Mouse (Mus musculus): ENCODE results near the gene Adcyap1r1.

Gene Adcyap1r1

DNA sequence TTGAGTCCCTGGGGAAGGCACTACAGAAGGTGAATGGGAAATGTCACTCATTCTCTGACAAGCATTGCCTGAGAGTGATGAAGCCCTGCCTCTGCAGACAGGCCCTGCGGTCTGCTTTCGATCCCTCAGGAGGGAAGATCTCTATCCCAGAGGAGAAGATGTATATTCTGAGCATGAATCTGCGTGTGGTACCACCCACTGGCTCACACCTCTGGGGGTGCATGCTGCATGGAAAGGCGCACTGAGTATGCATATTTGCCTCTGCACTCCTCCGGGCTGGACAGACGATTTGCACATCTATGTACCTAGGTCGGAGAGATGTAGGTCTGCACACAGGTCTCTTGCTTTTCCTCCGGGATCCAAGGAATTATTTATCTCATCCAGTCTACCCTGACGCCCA lies 3.6 kb upstream of the Adcyap1r1 start:
- DNase-seq (ENCODE audit: extremely low read depth, low read depth, low spot score), result no peak

GRCm38 (mm10) chr6:55448976-55449678 lies 2.7 kb upstream of the Adcyap1r1 start:
- no peak for DNase-seq (ENCODE audit: extremely low read depth, low read depth, low spot score)

DNA sequence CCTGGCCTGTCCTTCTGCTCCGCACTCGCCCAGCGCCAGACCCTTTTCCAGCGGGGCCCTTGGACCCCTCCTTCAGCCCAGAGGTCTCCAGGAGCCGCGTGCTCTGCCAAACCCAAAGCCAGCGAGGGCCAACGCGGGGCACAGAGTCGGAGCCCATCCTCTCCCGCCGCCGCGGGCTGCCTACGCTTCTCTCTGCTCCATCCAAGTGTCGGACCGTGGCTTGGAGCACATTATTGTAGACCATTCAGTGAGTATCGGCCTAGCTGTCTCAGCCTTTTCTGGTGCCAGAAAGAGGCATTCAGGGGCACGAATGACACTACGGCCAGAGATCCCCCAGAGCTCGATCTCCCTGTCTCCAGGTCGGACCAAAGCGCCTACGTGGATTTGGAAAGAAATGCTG lies 603 bp downstream of the Adcyap1r1 start:
- DNase-seq (ENCODE audit: extremely low read depth, low read depth, low spot score), result no peak

GRCm38 (mm10) chr6:55453548-55453947 lies 1.8 kb downstream of the Adcyap1r1 start:
- DNase-seq (ENCODE audit: extremely low read depth, low read depth, low spot score), result no peak

- DNase-seq (ENCODE audit: extremely low read depth, low read depth, low spot score), result no peak
Observed at GRCm38 (mm10) chr6:55455641-55456040, 3.9 kb downstream of the Adcyap1r1 start.

GRCm38 (mm10) chr6:55457727-55458126 lies 5.9 kb downstream of the Adcyap1r1 start:
- DNase-seq (ENCODE audit: extremely low read depth, low read depth, low spot score), result no peak

DNA sequence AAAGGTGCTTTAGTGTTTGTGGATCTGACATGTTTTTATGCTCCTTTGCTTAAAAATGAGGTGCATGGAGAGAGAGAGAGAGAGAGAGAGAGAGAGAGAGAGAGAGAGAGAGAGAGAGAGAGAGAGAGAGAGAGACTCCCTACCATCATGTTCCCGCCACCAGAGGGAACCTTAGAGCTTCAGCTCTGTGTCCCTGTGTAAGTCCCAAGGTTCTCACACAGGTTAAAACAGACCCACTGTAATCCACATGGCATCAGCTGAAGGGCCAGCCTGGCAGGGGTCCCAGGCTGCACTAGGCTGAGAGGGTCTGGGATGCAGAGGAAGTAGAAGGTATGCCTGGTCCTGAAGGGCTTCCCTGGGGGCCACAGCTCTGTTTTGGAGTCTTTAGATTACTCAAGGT lies 6.4 kb downstream of the Adcyap1r1 start:
- DNase-seq (ENCODE audit: extremely low read depth, low read depth, low spot score), result no peak

DNA sequence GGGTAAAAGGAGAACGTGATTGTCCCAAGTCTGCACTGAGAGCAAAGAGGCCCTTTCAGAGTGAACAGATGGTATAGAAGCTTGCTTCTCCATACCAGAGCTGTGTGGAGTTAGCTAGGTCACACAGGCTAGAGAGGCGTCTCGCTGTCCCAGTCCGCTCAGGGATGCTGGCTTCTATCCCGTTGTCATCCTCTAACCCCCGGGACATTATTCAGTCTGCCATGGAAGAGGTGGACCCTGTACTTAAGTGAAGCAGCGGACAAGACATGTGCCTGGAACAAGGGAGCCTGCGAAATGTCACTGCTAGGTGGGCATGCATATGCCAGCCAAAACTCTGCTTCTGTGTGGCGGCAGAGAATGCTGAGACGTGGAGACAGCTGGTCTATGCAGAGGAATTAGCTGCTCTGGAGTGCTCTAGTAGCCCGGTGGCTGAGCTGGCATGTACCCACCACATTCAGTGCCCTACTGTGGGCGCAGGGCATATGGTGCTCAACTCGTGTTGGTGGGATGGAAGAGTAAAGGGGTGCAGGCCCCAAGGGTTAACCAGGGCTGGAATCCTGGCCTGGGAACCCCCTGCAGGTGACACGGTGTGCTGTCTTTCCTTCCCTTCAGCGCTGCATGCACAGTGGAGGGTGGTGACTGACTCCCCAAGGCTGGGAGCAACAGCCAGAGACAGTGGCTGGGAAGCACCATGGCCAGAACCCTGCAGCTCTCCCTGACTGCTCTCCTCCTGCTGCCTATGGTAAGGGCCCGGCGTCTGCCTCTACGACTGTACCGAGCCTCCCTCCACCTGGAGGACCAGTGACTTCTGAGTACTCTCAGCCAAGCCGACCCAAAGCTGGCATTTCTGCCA lies 8.0 kb downstream of the Adcyap1r1 start:
- no peak for DNase-seq (ENCODE audit: extremely low read depth, low read depth, low spot score)

DNA sequence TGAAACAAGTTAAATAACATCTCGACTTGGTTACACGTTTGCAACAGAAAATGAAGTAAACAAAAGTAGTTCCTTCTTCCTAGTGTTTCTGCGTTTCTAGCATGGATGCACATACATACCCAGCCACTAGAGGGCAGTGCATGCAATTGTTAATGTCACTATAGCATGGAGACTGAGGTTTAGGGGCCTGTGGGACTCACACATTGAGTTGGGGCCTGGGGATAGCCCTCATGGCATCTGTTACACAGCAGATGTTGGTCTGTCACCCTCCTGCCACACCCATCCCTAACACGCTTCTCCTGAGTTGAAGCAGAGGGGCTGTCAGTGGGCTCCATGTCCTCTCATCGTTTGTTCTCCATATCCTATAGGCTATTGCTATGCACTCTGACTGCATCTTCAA lies 9.4 kb downstream of the Adcyap1r1 start:
- DNase-seq (ENCODE audit: extremely low read depth, low read depth, low spot score), result no peak

DNA sequence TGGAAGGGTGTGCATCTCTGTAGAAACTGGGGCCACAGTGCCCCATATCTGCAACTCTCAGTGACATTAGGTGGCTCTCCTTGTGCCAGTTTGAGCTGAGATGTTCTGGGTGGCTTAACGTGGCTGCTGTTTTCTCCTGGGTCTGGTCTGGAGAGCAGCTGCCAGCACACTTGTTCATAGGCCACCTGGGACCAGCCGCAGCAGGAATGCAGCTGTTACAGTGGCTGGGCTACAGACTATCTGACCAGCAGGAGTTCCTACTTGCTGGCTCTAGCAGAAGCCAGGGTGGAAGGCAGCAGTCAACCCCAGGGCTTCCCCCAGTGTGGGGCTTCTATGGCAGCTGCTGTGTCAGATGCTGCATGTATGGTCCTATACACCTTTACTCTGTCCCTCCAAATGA lies 9.9 kb downstream of the Adcyap1r1 start:
- no peak for DNase-seq (ENCODE audit: extremely low read depth, low read depth, low spot score)

GRCm38 (mm10) chr6:55462394-55462793 lies 10.6 kb downstream of the Adcyap1r1 start:
- DNase-seq (ENCODE audit: extremely low read depth, low read depth, low spot score), result no peak

GRCm38 (mm10) chr6:55463966-55464365 lies 12.2 kb downstream of the Adcyap1r1 start:
- no peak for DNase-seq (ENCODE audit: extremely low read depth, low read depth, low spot score)

GRCm38 (mm10) chr6:55465311-55465710 lies 13.5 kb downstream of the Adcyap1r1 start:
- no peak for DNase-seq (ENCODE audit: extremely low read depth, low read depth, low spot score)

- DNase-seq (ENCODE audit: extremely low read depth, low read depth, low spot score), result no peak
Observed at GRCm38 (mm10) chr6:55466301-55466761, 14.6 kb downstream of the Adcyap1r1 start.

GRCm38 (mm10) chr6:55470691-55471090 lies 18.9 kb downstream of the Adcyap1r1 start:
- DNase-seq (ENCODE audit: extremely low read depth, low read depth, low spot score), result no peak

GRCm38 (mm10) chr6:55472381-55472780 lies 20.6 kb downstream of the Adcyap1r1 start:
- DNase-seq (ENCODE audit: extremely low read depth, low read depth, low spot score), result no peak

GRCm38 (mm10) chr6:55480988-55481387 lies 29.2 kb downstream of the Adcyap1r1 start:
- no peak for DNase-seq (ENCODE audit: extremely low read depth, low read depth, low spot score)

DNA sequence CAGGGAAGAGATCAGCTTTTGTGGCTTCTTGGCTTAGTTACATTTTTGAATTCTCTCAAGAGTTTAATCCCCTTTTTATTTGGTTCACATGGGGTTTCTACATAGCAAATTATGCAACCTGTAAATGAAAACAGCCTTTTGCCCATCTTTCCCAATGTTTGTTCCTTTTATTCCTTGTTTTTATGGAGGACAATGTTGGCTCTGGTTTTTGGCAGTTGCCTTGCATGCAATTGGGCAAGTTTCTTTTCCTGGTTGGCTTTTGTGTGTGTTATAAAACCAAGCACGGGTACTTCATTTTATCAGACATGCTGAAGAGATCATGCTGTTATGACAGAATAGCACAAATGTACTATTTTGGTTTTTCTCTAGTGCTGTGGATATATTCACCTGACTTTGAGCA lies 30.7 kb downstream of the Adcyap1r1 start:
- DNase-seq (ENCODE audit: extremely low read depth, low read depth, low spot score), result peak; percentile 68

- no peak for DNase-seq (ENCODE audit: extremely low read depth, low read depth, low spot score)
Observed at GRCm38 (mm10) chr6:55483360-55483759, 31.6 kb downstream of the Adcyap1r1 start.

- no peak for DNase-seq (ENCODE audit: extremely low read depth, low read depth, low spot score)
Observed at GRCm38 (mm10) chr6:55484224-55484623, 32.4 kb downstream of the Adcyap1r1 start.

GRCm38 (mm10) chr6:55485216-55485615 lies 33.4 kb downstream of the Adcyap1r1 start:
- no peak for DNase-seq (ENCODE audit: extremely low read depth, low read depth, low spot score)

DNA sequence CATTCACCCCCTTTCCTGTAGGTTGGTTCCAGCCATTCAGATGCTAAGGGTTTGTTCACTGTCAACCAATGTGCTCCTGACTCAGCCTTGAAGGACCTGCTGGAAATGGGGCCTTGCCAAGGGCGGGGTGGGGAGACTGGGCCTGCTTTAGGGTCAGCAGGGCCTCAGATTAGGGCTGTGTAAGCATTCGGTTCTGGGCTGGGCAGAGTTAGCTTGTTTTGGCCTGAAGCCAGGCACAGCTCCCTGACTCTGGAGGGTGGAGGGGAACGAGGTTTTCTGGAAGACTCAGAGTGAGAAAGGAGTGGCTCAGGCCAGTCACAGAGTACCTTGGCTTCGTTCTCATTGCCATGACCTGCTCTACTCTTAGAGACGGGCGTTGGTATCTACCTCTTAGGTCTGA lies 35.9 kb downstream of the Adcyap1r1 start:
- no peak for DNase-seq (ENCODE audit: extremely low read depth, low read depth, low spot score)
